Mouse (Mus musculus) myocyte (in vitro differentiated cells): Measurements from ENCODE around the gene Rnf207.

Source experiments
- CEBPB ChIP-seq: IDR thresholded peaks from 2 replicates; pipeline ENCODE4 v1.6.1; 2011; ENCODE audit warnings: mild to moderate bottlenecking, moderate library complexity; ENCODE audit not compliant: poor library complexity, insufficient read depth, severe bottlenecking
- E2F4 ChIP-seq: IDR thresholded peaks from one replicate; pipeline ENCODE4 v1.6.1; 2011; ENCODE audit warnings: mild to moderate bottlenecking, control low read depth, moderate library complexity; ENCODE audit not compliant: insufficient read depth
- MAX ChIP-seq: IDR thresholded peaks from one replicate; pipeline ENCODE4 v1.6.1; 2011; ENCODE audit warnings: low read depth, mild to moderate bottlenecking, control low read depth
- POLR2A ChIP-seq: IDR thresholded peaks from one replicate; pipeline ENCODE4 v1.6.1; 2011; ENCODE audit warnings: low read depth, mild to moderate bottlenecking, control low read depth, moderate library complexity; ENCODE audit not compliant: insufficient read length
- POLR2AphosphoS2 ChIP-seq: IDR thresholded peaks from one replicate; pipeline ENCODE4 v1.6.1; 2011; ENCODE audit warnings: low read depth, control low read depth; ENCODE audit not compliant: insufficient read length
- REST ChIP-seq: IDR thresholded peaks from one replicate; pipeline ENCODE4 v1.6.1; 2011; ENCODE audit warnings: mild to moderate bottlenecking, control low read depth, moderate library complexity; ENCODE audit not compliant: insufficient read depth, insufficient read length
- SRF ChIP-seq: IDR thresholded peaks from one replicate; pipeline ENCODE4 v1.6.1; 2011; ENCODE audit warnings: low read depth; ENCODE audit not compliant: control insufficient read depth, insufficient read length
- TCF12 ChIP-seq: IDR thresholded peaks from one replicate; pipeline ENCODE4 v1.6.1; 2011; ENCODE audit warnings: mild to moderate bottlenecking, control low read depth; ENCODE audit not compliant: poor library complexity, insufficient read depth, severe bottlenecking
- USF1 ChIP-seq: IDR thresholded peaks from one replicate; pipeline ENCODE4 v1.6.1; 2011; ENCODE audit warnings: low read depth, mild to moderate bottlenecking, control low read depth, moderate library complexity

GRCm38 (mm10) chr4:152315498-152316213 lies 3.1 kb downstream of the Rnf207 start:
- no peak for TF ChIP-seq POLR2AphosphoS2
- TF ChIP-seq POLR2A = no peak
- no peak for TF ChIP-seq E2F4
- no peak for TF ChIP-seq USF1
- no peak for TF ChIP-seq MAX
- TF ChIP-seq CEBPB = no peak
- TF ChIP-seq REST = no peak
- no peak for TF ChIP-seq TCF12
- no peak for TF ChIP-seq SRF
